Mouse (Mus musculus) kidney, postnatal 36 days (tissue): ENCODE measurements around the gene Hnrnpl.
A peak's percentile ranks its signal among the peaks of the same experiment; 100 is the strongest.

Experiments used
- DNase-seq, 2 experiments: peaks; one replicate each; pipeline ENCODE4 v3.0.0; 2021 to 2022; ENCODE audit warnings: mixed read lengths in 2 of 2

Hnrnpl gene

DNA sequence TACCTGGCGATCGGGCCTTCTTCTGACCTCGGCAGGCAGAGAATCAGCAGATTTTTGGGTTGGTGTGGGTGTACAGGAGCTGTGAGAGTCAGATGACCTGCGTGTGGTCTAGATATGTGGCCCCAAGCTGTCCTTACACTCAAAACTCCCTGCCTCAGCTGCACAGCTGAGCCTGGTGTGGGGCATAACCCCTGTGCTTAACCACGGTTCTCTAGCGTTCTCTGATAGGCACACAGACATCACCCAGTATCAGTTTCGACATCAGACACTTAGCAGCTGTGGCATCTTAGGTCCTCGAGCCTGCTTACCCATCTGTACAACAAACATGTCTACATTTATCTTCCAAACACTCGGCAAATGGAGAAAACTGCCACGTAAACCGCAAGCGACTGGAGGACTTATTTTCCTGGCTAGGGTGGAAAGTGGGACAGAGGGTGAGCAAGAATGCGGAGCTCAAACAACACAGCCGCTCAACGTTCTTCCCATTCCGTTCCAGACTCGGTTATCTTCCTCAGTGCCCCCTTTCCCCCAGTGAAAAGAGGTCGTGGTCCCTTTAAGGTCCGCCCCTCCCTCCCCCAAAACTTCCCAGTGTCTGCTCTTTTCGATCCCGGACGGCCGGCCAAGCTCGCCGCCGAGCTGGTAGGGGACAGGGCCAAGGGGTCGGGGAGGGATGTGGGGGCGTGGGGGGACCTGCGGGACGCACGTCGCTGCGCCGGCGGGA lies at the start of gene Hnrnpl:
Hnrnpl (plus strand) TSS at position 321 of the 721 bp plus-strand sequence.
- peak; percentile 71 to 77 for DNase-seq

DNA sequence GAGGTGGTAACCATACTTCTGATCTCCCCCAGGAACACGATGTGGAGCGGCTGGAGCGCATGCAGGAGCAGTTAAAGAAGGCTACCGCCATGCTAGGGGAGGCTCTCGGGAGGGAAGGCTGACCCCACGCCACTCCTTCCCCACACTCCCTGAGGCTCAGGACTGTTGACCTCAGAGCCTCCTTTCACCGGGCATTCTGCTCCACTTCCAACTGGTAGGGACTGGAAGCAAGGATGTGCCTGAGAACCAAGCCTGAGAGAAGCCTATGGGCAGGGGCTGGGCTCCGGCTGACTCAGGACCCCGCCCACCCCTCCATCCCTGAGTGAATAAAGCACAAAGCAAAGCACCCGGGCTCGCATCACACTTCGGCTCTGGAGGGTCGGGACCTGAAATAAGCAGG lies 49.7 kb upstream of the Hnrnpl start:
- no peak for DNase-seq

GRCm38 (mm10) chr7:28761907-28762306 lies 46.4 kb upstream of the Hnrnpl start:
- DNase-seq, result peak; percentile 26 to 51

DNA sequence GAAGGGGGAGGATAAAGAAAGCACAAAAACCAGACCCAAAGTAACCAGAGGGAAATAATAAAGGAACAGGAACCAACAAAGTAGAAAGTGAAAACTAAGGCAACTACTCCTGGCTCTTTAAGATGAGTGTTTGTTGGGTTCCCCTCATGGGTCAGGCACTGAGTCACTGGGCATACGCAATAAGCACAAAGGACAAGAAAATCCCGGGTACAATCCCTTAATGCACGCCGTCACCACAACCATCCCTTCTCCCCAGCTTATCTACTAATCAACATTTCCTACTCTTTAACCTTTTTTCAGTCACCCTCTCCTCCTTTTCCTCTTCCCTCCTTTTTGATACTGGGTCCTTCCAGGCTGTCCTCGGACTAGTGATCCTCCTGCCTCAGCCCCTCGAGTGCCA lies 43.1 kb upstream of the Hnrnpl start:
- DNase-seq, result no peak

- DNase-seq, result peak; percentile 97 to 99
Observed at GRCm38 (mm10) chr7:28766173-28766879, 42.0 kb upstream of the Hnrnpl start, which contains the start of gene Sirt2. TSS of gene Sirt2 (plus strand) at chr7:28766735.

GRCm38 (mm10) chr7:28766910-28767309 lies 41.4 kb upstream of the Hnrnpl start:
- DNase-seq, result no peak

GRCm38 (mm10) chr7:28767462-28767965 lies 40.8 kb upstream of the Hnrnpl start, which contains the start of gene Nfkbib:
TSS of gene Nfkbib (minus strand) at chr7:28767512.
- no peak for DNase-seq

DNA sequence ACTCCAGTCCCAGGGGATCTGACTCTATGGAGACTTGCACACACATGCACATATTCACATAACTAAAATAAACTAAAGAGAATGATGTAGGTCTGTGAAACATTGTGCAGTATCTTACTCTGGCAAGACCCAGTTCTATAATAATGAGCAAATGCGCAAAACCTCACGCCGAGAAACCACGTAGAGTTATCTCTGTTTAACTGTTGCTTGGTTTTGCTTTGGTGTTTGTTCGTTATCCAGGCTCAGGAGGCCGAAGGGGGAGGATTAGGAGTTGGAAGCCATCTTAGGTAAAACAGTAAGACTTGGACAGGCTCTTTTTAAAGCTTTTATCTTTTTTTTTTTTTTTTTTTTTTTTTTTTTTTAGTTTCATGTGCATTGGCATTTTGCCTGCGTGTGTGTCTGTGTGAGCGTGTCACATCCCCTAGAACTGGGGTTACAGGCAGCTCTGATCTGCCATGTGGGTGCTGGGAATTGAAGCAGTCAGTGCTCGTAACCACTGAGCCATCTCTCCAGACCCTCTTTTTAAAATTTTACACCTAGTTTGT lies 38.9 kb upstream of the Hnrnpl start:
- DNase-seq, result no peak

DNA sequence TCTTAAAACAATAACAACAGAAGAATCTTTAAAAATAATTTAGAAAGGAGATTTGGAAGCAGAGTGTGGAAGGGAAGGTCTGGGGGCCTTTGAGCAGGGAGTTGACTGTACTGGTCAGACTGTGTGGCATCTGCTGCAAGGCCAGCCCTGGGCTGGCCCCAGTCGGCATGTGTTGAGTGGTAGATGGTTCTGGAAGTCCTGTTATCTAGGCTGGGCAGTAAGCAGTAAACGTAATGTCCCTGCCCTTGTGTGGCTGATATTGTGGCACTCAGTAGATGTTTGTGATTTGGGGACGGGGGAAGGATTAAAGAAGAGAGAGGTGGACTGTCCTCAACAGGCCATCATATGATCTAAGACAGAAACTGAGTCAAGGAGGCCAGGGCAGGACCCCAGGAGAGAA lies 38.0 kb upstream of the Hnrnpl start:
- no peak for DNase-seq

DNA sequence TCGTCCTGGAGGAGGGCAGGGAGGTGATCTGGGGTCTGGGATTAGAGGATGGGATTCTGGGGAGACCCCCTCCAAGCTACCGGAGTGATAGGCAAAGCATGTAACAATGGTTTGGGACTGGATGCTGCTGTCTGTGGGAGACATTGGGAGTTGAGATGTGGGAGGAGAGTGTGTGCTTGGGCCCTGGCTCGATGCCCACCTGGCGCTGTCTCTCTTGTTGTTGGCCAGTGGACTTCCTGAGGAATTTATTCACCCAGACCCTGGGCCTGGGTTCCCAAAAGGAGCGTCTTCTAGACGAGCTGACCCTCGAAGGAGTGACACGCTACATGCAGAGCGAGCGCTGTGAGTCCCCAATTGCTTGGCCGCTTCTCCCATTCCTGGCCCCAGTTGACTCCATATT lies 36.5 kb upstream of the Hnrnpl start:
- peak; percentile 27 to 58 for DNase-seq

DNA sequence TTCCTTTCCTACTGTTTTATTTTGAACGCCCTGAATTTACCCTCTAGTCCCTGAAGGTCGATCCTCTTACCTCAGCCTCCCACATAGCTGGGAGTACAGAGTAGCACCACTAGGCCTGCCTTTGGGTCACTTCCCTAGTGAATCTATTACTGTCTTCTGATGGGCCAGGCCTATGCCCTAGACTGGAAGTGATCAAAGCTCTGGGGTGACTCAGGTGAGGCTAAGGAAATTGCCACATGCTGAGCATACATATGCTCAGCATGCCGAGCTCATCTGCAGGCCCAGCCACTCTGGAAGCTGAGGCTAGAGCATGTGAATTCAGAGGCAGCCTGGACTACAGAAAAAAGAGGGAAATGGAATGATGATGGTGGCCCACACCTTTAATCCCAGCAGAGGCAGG lies 35.2 kb upstream of the Hnrnpl start:
- DNase-seq, result no peak

DNA sequence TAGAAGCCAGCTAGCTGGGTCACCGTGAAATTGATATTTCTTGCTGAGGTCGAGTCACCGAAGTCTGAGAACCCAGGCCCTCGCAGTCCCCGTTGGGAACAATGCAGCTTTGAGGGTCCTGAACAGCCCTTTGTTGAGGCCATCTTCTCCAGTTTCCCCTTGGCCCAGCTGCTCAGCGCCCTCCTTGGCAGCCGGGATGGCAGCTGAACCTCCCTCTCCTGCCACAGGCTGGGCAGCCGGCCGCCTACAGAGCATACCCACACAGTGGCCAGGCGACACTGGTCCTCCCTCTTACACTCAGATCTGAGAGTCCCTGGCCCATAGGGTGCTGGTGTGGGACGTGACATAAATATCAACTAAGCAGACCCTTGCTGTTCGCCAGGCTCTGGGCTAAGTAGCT lies 34.2 kb upstream of the Hnrnpl start:
- no peak for DNase-seq

DNA sequence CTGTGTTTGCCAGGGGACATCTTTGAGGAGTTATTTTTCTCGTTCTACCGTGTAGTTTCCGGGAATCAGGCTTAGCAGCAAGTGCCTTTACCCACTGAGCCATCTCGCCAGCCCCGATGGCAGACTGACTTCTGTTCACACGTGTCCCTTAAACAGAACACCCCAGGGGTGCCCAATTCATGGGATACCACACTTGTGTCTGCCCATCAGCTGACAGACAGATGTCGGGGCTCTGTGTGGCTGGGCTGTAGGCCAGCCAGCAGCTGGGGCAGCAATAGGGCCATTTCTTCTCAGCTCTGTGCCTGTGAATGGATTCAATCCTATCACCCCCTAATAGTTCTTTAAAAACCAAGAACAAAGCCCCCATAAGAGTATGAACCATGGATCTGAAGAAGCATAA lies 33.2 kb upstream of the Hnrnpl start:
- DNase-seq, result no peak

- DNase-seq, result no peak
Observed at GRCm38 (mm10) chr7:28778825-28779224, 29.5 kb upstream of the Hnrnpl start.

GRCm38 (mm10) chr7:28780067-28780658 lies 28.2 kb upstream of the Hnrnpl start:
- peak; percentile 83 to 94 for DNase-seq

- DNase-seq, result peak in 1 of 2 experiments; percentile 38
Observed at GRCm38 (mm10) chr7:28780857-28781256, 27.5 kb upstream of the Hnrnpl start.

DNA sequence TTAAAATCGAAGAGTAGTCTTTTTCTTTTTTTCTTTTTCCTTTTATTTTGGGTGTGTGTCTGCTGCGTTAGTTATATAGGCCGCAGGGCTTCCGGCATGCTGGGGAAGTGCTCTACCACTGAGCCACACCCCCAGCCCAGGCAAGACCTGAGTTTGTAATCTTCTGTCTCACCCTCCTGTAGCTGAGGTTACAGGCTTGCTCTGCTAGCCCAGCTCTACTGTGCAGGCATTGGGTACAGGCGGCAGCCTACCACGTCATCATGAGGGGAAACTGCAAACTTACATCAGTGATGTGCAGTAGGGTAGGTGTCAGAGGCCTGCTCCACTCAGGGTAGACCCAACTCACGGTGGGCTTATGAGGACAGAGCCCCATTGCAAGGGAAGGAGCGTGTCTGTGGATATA lies 27.1 kb upstream of the Hnrnpl start:
- DNase-seq, result no peak

DNA sequence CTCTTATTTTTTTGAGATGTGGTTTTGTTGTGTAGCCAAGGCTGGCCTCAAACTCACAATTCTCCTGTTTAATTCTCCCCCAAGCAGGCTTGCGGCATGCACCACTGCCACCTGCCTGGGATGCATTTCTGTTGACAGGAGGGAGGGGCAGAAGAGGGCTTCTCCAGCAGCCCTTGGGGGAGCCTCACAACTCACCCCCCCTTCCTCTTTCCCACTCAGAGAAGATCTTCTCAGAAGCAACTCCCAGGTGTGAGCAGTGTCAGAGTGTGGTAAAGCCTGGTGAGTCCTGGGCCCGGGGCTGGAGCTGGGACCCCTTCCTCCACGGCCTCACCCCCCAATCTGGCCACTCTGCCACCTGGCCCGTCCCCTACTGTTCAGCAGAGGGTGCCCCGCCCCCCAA lies 23.2 kb upstream of the Hnrnpl start:
- no peak for DNase-seq

GRCm38 (mm10) chr7:28787884-28788283 lies 20.5 kb upstream of the Hnrnpl start:
- no peak for DNase-seq

DNA sequence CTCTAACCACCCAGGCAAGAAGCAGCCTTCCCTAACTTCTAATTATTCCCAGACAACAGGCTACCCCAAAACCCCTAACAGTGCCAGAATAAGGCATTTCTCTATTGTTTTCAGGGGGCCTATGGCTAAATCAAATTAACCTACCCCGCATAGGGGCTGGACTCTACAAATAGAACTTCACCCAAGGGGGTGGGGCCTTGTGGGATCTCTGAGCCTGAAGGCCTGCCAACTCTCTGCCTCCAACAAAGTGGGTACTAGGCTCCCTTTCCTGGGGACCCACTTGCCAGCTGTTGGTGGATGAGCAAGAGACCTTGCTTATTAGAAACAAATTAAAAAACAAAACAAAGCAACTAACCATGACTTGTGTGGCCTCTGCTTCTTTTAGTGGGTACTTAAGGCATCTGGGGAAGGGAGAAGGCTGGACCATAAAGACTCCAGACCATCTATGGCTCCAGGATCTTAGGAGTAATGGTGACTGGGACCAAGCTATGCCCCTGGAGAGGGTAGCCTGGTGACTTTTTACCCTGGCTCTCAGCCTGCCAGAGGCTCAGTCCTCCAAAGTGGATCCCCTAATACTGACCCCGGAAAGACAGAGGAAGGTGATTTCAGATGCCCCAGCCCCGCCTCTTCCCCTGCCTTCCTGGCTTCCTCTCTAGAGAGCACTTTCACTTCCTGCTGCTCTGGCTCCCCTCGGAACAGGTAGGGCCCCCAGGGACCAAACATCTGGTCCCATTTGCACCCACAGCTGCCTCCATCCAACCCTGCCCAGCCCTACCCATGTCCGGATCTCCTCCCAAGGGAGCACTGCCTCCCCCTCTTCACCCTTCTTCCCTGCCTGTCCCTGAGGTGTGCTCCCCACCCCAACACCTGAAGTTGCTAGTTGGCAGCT lies 19.8 kb upstream of the Hnrnpl start, which contains the start of gene Rinl:
Rinl (plus strand) TSS at position 663 of the 889 bp plus-strand sequence.
- DNase-seq, result peak in 1 of 2 experiments; percentile 19

GRCm38 (mm10) chr7:28789235-28789634 lies 19.1 kb upstream of the Hnrnpl start:
- DNase-seq, result no peak
